Mouse (Mus musculus): ENCODE results near the gene Tbc1d8. TPM values are rescaled to one million over a fixed set of nuclear protein-coding genes. Genes with fewer than 3 reads are reported as not detected.
A peak's percentile ranks its signal among the peaks of the same experiment; 100 is the strongest.

Tbc1d8 gene
- polyA plus RNA-seq, 1 experiment from 2014 or later: 11.4 TPM

DNA sequence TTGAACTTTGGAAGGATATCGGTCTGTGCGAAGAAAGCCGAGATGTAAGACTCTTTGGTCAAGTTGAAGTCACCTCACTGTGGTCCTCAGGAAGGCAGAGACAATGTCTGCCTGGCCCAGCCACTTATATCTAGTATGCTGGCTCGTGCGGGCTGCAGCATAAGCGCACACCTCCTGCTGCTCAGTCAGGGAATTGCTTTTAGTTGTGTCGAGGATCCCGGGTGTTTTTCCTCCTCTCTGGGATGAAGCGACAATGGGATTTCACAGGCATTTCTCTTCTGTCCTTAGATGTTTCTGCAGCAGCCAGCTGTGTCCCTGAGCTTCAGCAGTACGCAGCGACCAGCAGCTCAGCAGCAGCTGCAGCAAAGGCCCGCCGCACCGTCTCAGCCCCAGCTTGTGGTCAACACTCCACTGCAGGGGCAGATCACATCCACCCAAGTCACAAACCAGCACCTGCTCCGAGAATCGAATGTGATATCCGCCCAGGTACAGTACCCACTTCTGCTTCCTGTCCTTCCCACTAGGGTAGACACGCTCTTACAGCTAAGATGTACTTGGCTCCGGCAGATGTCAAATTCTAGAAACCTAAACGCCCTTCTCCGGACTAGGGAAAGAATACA is 133.5 kb downstream of the Tbc1d8 start:
- Histone ChIP-seq H3K9ac (ENCODE audit: low read depth, low read length) (no peak overlapping the region), H3K27ac (ENCODE audit: low read depth, low read length) (no peak overlapping the region), H3K4me2 (peak overlapping the region; percentile 22; the same call in 1 of the 2 replicates), H3K4me3 (ENCODE audit: low read depth, low read length) (no peak overlapping the region), H3K36me3 (ENCODE audit: control insufficient read depth, insufficient read depth, low read length) (no peaks in the 10 kb centered on the region), H3K4me1 (ENCODE audit: control insufficient read depth, insufficient read depth, low read length) (no peaks in the 10 kb centered on the region), H3K27me3 (ENCODE audit: control insufficient read depth, insufficient read depth, low read length) (peaks cover 13% of the 10 kb centered on the region), H3K9me3 (replicated peaks; ENCODE audit: control insufficient read depth, low read length) (no peaks in the 10 kb centered on the region)
- WGBS (ENCODE audit: insufficient replicate concordance): 48% methylated on average over 21 of the region's 21 CpGs
- no peak for ATAC-seq (replicated peaks; ENCODE audit: insufficient number of reproducible peaks, low FRiP score, low TSS enrichment)

DNA sequence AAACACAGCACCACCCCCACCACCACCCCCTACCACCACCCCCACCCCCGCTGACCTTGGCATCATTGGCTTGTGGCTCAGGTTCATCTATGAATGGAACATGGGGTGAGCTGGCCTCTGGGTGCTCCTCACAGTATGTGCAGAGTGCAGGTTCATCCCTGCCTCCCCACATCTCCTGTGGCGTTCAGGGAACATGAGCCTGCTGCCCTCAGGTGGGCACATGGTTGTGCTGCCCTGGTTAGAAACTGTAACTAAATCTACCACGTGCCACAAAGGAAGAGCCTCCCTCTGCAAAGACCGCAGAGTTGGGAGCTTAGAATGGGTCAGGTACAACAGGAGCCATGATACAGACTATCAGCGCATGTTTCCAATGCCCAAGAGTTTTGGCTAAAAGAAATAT is 135.3 kb downstream of the Tbc1d8 start:
- Histone ChIP-seq H3K9ac (ENCODE audit: low read depth, low read length) (no peak overlapping the region), H3K4me2 (no peak overlapping the region), H3K4me1 (ENCODE audit: control insufficient read depth, insufficient read depth, low read length) (no peaks in the 10 kb centered on the region), H3K36me3 (ENCODE audit: control insufficient read depth, insufficient read depth, low read length) (no peaks in the 10 kb centered on the region), H3K27me3 (ENCODE audit: control insufficient read depth, insufficient read depth, low read length) (peaks cover 13% of the 10 kb centered on the region), H3K4me3 (ENCODE audit: low read depth, low read length) (no peak overlapping the region), H3K27ac (ENCODE audit: low read depth, low read length) (no peak overlapping the region), H3K9me3 (replicated peaks; ENCODE audit: control insufficient read depth, low read length) (no peaks in the 10 kb centered on the region)
- WGBS (ENCODE audit: insufficient replicate concordance): 73% methylated on average over 5 of the region's 5 CpGs
- ATAC-seq (replicated peaks; ENCODE audit: insufficient number of reproducible peaks, low FRiP score, low TSS enrichment): no peak

DNA sequence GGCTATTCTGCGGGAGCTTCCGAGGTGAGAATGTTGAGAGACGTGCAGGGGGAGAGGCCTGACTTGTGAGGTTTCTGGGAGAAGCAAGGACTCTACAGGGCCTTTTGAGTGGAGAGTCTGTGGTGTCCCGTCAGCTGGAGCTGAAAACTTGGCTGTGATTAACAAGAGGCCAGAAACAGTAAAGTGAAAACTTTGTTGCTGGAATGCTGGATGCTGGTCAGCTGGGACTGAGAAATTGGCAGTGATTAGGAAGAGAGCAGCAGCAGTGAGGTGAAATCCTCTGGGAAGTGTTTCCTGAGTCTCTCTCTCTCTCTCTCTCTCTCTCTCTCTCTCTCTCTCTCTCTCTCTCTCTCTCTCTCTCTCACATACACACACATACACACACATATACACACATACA is 136.7 kb downstream of the Tbc1d8 start:
- no peak overlapping the region for H3K4me3 ChIP-seq (ENCODE audit: low read depth, low read length)
- peaks cover 13% of the 10 kb centered on the region for H3K27me3 ChIP-seq (ENCODE audit: control insufficient read depth, insufficient read depth, low read length)
- ATAC-seq (replicated peaks; ENCODE audit: insufficient number of reproducible peaks, low FRiP score, low TSS enrichment): no peak
- no peak overlapping the region for H3K27ac ChIP-seq (ENCODE audit: low read depth, low read length)
- H3K4me2 ChIP-seq: no peak overlapping the region
- H3K9me3 ChIP-seq (replicated peaks; ENCODE audit: control insufficient read depth, low read length): no peaks in the 10 kb centered on the region
- no peak overlapping the region for H3K9ac ChIP-seq (ENCODE audit: low read depth, low read length)
- no peaks in the 10 kb centered on the region for H3K36me3 ChIP-seq (ENCODE audit: control insufficient read depth, insufficient read depth, low read length)
- H3K4me1 ChIP-seq (ENCODE audit: control insufficient read depth, insufficient read depth, low read length): no peaks in the 10 kb centered on the region
- WGBS (ENCODE audit: insufficient replicate concordance): 71% methylated on average over 4 of the region's 4 CpGs

DNA sequence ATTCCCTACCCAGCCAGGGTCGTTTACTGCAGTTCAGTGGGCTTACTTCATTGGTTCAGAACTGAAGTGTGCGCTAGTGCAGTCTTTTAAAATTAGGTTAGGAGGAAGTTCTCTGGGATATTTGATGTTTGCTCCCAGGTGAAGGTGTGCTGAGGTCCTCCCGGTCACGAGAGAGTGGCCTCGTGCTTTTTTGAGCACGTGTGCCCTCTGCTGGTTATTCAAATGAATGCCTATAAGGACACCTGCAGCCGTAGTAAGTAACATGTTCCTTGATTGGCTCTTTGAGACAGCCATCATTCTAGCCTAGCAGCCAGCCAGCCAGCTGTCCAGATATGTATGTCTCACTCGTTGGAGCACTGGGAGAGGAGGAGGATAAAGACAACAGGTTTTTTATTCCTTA is 137.9 kb downstream of the Tbc1d8 start:
- Histone ChIP-seq H3K27ac (ENCODE audit: low read depth, low read length) (no peak overlapping the region), H3K36me3 (ENCODE audit: control insufficient read depth, insufficient read depth, low read length) (no peaks in the 10 kb centered on the region), H3K9ac (ENCODE audit: low read depth, low read length) (no peak overlapping the region), H3K27me3 (ENCODE audit: control insufficient read depth, insufficient read depth, low read length) (peaks cover 11% of the 10 kb centered on the region), H3K4me2 (no peak overlapping the region), H3K4me1 (ENCODE audit: control insufficient read depth, insufficient read depth, low read length) (peaks cover 3% of the 10 kb centered on the region), H3K9me3 (replicated peaks; ENCODE audit: control insufficient read depth, low read length) (no peaks in the 10 kb centered on the region), H3K4me3 (ENCODE audit: low read depth, low read length) (no peak overlapping the region)
- 23% methylated on average over 8 of the region's 8 CpGs for WGBS (ENCODE audit: insufficient replicate concordance)
- no peak for ATAC-seq (replicated peaks; ENCODE audit: insufficient number of reproducible peaks, low FRiP score, low TSS enrichment)

DNA sequence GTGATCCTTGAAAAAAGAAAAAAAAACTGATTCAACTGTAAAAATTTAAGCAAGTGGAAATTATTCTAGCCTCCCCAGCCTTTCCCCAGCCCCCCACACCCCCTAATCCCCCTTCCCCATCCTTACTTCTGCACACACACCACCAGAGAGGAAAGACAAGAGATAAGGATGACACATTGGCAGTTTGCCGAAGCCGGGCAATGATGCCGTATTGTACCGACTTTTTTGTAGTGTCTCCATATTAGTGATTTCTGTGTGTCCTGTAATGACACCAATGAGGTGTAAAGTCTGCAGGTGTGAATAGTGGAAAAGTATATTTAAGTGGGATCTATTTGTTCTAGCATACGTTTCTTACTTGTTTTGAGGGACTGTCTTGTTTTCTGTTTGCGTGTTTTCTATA is 138.4 kb downstream of the Tbc1d8 start:
- ATAC-seq (replicated peaks; ENCODE audit: insufficient number of reproducible peaks, low FRiP score, low TSS enrichment): no peak
- no peak overlapping the region for H3K4me2 ChIP-seq
- H3K27me3 ChIP-seq (ENCODE audit: control insufficient read depth, insufficient read depth, low read length): peaks cover 6% of the 10 kb centered on the region
- H3K27ac ChIP-seq (ENCODE audit: low read depth, low read length): no peak overlapping the region
- no peaks in the 10 kb centered on the region for H3K36me3 ChIP-seq (ENCODE audit: control insufficient read depth, insufficient read depth, low read length)
- no peaks in the 10 kb centered on the region for H3K9me3 ChIP-seq (replicated peaks; ENCODE audit: control insufficient read depth, low read length)
- no peak overlapping the region for H3K4me3 ChIP-seq (ENCODE audit: low read depth, low read length)
- no peak overlapping the region for H3K9ac ChIP-seq (ENCODE audit: low read depth, low read length)
- WGBS (ENCODE audit: insufficient replicate concordance): 52% methylated on average over 6 of the region's 6 CpGs
- H3K4me1 ChIP-seq (ENCODE audit: control insufficient read depth, insufficient read depth, low read length): peaks cover 3% of the 10 kb centered on the region

DNA sequence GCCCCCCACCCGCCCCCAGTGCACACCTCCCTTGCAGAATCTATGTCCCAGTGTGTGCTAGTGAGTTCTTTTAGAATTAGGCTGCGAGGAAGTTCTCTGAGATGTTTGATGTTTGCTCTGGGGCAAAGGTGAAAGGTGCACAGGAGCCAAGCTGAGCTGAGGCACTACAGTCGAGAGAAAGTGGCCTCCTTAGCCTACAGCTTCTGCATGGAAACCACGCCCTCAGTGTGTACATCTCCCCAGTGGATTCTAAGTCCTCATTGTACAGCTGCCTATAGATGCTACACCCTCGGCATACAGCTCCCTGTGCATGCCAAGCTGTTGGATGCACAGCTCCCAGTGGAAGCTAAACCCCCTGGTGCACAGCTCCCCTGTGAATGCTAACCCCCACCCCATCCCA is 139.1 kb downstream of the Tbc1d8 start:
- whole genome bisulfite sequencing (ENCODE audit: insufficient replicate concordance): 57% methylated on average over 5 of the region's 5 CpGs
- H3K4me2 ChIP-seq: no peak overlapping the region
- peaks cover 9% of the 10 kb centered on the region for H3K27me3 ChIP-seq (ENCODE audit: control insufficient read depth, insufficient read depth, low read length)
- no peak for ATAC-seq (replicated peaks; ENCODE audit: insufficient number of reproducible peaks, low FRiP score, low TSS enrichment)
- H3K4me1 ChIP-seq (ENCODE audit: control insufficient read depth, insufficient read depth, low read length): peaks cover 3% of the 10 kb centered on the region
- H3K36me3 ChIP-seq (ENCODE audit: control insufficient read depth, insufficient read depth, low read length): no peaks in the 10 kb centered on the region
- H3K9me3 ChIP-seq (replicated peaks; ENCODE audit: control insufficient read depth, low read length): no peaks in the 10 kb centered on the region
- no peak overlapping the region for H3K4me3 ChIP-seq (ENCODE audit: low read depth, low read length)
- H3K27ac ChIP-seq (ENCODE audit: low read depth, low read length): no peak overlapping the region
- H3K9ac ChIP-seq (ENCODE audit: low read depth, low read length): no peak overlapping the region

DNA sequence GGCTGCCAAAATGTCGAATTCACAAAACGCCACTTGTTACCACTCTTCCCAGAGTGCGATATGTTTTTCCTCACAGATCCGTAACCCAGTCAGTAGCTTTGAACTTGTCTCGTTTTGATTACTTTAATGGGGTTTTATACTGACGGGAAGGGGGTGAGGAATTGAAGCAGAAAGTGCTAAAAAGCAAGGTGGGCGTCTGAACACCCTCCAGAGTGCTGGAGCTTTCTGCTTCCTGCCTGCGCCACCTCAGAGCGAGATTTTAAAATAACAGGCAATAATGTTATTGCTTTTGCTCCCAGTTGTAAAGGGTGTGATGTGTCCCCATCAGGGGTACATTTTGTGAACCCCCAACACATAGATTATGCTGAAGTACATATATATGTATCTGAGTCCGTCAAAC is 139.7 kb downstream of the Tbc1d8 start:
- no peak for ATAC-seq (replicated peaks; ENCODE audit: insufficient number of reproducible peaks, low FRiP score, low TSS enrichment)
- WGBS (ENCODE audit: insufficient replicate concordance): 67% methylated on average over 10 of the region's 10 CpGs
- peaks cover 9% of the 10 kb centered on the region for H3K27me3 ChIP-seq (ENCODE audit: control insufficient read depth, insufficient read depth, low read length)

DNA sequence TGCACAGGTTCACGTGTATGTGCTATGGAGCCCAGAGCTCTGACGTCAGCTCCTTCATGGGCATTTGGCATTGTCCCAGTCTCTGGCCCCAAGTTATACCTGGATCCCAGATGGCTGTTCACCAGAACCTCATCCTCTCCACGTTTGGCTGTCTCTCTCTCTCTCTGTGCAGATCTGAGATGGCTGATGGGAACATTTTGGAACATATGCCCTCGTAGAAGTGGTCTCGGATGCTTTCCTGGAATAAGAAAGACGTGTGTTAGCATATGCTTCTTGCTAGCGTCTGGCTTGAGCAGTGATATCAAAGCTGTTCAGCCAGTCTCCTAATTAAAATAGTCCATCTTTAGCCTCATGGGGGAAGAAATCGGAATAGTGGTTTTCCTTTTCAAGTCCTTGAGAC is 141.8 kb downstream of the Tbc1d8 start:
- H3K27ac ChIP-seq (ENCODE audit: low read depth, low read length): no peak overlapping the region
- H3K27me3 ChIP-seq (ENCODE audit: control insufficient read depth, insufficient read depth, low read length): peaks cover 5% of the 10 kb centered on the region; the same call in 1 of the 2 replicates
- no peak overlapping the region for H3K9ac ChIP-seq (ENCODE audit: low read depth, low read length)
- ATAC-seq (replicated peaks; ENCODE audit: insufficient number of reproducible peaks, low FRiP score, low TSS enrichment): no peak
- peaks cover 3% of the 10 kb centered on the region for H3K4me1 ChIP-seq (ENCODE audit: control insufficient read depth, insufficient read depth, low read length)
- WGBS (ENCODE audit: insufficient replicate concordance): 79% methylated on average over 8 of the region's 8 CpGs
- no peak overlapping the region for H3K4me3 ChIP-seq (ENCODE audit: low read depth, low read length)
- H3K4me2 ChIP-seq: no peak overlapping the region
- H3K36me3 ChIP-seq (ENCODE audit: control insufficient read depth, insufficient read depth, low read length): no peaks in the 10 kb centered on the region
- no peaks in the 10 kb centered on the region for H3K9me3 ChIP-seq (replicated peaks; ENCODE audit: control insufficient read depth, low read length)

More for the DNA sequence above, 139.7 kb downstream of the Tbc1d8 start:
- Histone ChIP-seq H3K9ac (ENCODE audit: low read depth, low read length) (no peak overlapping the region), H3K9me3 (replicated peaks; ENCODE audit: control insufficient read depth, low read length) (no peaks in the 10 kb centered on the region), H3K4me1 (ENCODE audit: control insufficient read depth, insufficient read depth, low read length) (peaks cover 3% of the 10 kb centered on the region), H3K4me2 (no peak overlapping the region), H3K36me3 (ENCODE audit: control insufficient read depth, insufficient read depth, low read length) (no peaks in the 10 kb centered on the region), H3K4me3 (ENCODE audit: low read depth, low read length) (no peak overlapping the region), H3K27ac (ENCODE audit: low read depth, low read length) (no peak overlapping the region)

DNA sequence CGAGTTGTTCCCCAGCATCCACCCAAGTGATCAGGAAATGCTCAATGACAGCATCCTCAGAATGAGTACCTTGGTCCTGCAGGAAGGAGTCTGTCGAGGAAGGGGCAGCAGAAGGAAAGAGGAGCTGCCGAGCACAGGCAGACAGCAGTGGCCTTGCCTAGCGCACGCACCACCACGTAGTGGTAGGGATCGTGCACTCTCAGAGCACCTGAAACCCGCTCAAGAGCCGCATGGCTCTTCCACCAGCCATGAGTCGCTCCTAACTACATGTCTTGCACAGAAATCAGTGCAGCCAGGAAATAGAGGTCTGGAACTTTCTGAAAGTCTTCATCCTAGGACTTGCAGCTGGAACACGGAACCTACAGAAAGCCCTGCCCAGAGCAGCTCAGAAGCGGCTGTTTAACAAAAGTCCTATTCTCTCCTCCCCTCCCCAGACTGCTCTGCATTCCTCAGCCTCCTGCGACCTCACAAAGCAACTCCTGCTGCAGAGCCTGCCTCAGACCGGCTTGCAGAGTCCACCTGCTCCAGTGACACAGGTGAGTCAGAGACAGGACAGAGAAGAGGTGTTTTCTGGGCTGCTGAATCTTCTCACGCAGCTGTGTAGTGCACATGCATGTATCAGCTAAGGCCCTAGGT is 142.9 kb downstream of the Tbc1d8 start:
- Histone ChIP-seq H3K27me3 (ENCODE audit: control insufficient read depth, insufficient read depth, low read length) (0 out of 2 replicates have a peak, but pooled peaks cover 3% of the 10 kb centered on the region), H3K36me3 (ENCODE audit: control insufficient read depth, insufficient read depth, low read length) (no peaks in the 10 kb centered on the region), H3K27ac (ENCODE audit: low read depth, low read length) (no peak overlapping the region), H3K4me1 (ENCODE audit: control insufficient read depth, insufficient read depth, low read length) (peaks cover 6% of the 10 kb centered on the region), H3K4me2 (peak overlapping the region; percentile 20; the same call in 1 of the 2 replicates), H3K9me3 (replicated peaks; ENCODE audit: control insufficient read depth, low read length) (no peaks in the 10 kb centered on the region), H3K9ac (ENCODE audit: low read depth, low read length) (no peak overlapping the region), H3K4me3 (ENCODE audit: low read depth, low read length) (no peak overlapping the region)
- ATAC-seq (replicated peaks; ENCODE audit: insufficient number of reproducible peaks, low FRiP score, low TSS enrichment): no peak
- 34% methylated on average over 15 of the region's 15 CpGs for WGBS (ENCODE audit: insufficient replicate concordance)
